Mouse (Mus musculus): Measurements from ENCODE around the gene Smarcal1. TPM values are rescaled to one million over a fixed set of nuclear protein-coding genes. Genes with fewer than 3 reads are reported as not detected.
A peak's percentile ranks its signal among the peaks of the same experiment; 100 is the strongest.

Smarcal1 gene
- polyA plus RNA-seq, 1 experiment from 2014 or later, result 37.1 TPM

DNA sequence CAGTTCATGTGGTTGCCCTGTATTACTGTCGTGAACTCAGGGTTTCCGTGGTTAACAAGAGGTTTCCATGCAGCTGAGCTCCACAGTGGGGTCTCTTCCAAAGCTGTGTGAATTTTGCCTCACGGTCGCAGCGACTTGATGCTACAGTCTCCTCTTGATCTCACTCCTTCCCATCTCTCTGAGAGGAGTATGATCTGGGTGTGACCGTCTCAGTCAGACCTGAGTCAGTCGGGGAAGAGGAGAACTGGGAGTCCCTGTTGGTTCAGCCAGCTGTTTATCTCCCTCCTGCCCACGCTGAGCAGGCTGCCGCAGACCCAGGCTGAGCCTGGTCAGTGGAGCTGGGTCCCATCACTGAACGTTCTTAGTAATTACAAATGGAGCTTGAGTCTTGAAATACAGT lies 26.1 kb downstream of the Smarcal1 start:
- H3K27ac ChIP-seq (replicated peaks; ENCODE audit: low read depth, low read length), result no peak overlapping the region
- ATAC-seq (ENCODE audit: insufficient number of reproducible peaks, low FRiP score, low TSS enrichment, low read depth), result no peak
- peaks cover 9% of the 10 kb centered on the region for H3K36me3 ChIP-seq (ENCODE audit: control insufficient read depth, insufficient read depth, low read length)
- H3K9me3 ChIP-seq (ENCODE audit: control insufficient read depth, low read length), result no peaks in the 10 kb centered on the region
- H3K4me1 ChIP-seq (ENCODE audit: control insufficient read depth, insufficient read depth, low read length), result no peaks in the 10 kb centered on the region
- no peak overlapping the region for H3K9ac ChIP-seq (ENCODE audit: low read length)
- no peak overlapping the region for H3K4me2 ChIP-seq (ENCODE audit: low read depth, severe bottlenecking)
- DNase-seq (ENCODE audit: low spot score), result no peak
- WGBS, result 90% methylated on average over 10 of the region's 10 CpGs
- no peaks in the 10 kb centered on the region for H3K27me3 ChIP-seq (ENCODE audit: control insufficient read depth, insufficient read depth, low read length)
- H3K4me3 ChIP-seq (ENCODE audit: low read depth, low read length), result no peak overlapping the region

DNA sequence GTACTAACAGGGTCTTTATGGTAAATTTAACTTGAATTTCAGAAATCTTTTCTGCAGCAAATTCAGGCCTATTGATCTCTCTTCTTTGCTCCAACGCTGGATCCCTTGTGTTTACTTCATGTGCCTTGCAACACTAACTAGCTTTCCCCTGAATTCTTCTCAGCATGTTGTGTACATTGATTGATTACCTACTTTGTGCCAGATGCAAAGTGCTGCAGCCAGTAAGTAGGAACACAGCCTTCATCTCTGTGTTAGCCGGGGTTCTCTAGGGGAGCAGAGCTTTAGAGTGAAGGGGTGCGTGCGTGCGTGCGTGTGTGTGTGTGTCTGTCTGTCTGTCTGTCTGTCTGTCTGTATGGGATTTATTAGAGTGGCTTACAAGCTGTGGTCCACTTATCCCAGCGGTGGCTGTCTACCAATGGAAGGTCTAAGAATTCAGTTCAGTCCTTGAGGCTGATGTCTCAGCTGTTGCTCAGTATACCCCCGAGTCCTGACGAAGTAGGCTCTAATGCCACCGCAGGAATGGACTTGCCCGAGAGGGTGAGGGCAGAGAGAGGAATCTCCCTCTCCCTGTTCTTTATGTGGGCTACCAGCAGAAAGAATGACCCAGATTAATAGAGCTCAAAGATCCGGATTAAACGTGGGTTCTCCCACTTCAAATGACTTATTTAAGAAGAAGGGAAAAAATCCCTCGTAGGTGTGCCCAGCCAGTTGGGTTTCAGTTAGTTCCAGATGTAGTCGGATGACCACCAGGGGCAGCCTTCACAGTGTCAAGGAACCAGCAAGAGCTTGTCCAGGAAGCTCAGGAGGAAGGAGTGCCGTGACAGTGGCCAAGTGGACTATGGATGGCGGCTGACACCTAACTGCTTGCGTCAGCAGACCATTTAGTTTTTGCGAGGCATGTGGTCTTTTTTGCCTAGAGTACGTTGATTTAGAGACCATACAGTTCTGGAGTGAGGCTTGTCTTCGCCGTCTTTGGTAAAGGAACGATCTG lies 27.1 kb downstream of the Smarcal1 start:
- H3K36me3 ChIP-seq (ENCODE audit: control insufficient read depth, insufficient read depth, low read length), result peaks cover 9% of the 10 kb centered on the region
- DNase-seq (ENCODE audit: low spot score) (peak; percentile 23), ATAC-seq (ENCODE audit: insufficient number of reproducible peaks, low FRiP score, low TSS enrichment, low read depth) (no peak)

DNA sequence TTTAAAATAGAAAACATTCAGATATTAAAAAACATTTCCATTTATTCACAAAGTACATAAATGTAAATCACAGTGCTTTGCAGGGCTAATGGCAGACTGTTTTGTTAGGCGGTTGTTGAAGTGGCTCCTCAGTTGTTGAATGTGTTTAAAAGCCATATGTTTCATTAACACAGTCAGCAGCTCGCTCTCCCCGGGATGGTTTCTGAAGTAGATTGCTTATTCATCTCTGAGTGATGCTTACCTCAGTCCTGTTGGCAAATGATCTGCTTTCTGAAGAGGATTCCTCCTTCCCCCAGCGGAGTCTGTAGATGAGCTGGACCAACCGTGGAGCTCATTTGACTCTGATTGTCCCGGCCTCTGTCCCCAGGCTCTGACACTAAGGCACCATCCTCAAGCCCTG lies 29.1 kb downstream of the Smarcal1 start:
- Histone ChIP-seq H3K9me3 (ENCODE audit: control insufficient read depth, low read length) (no peaks in the 10 kb centered on the region), H3K27me3 (ENCODE audit: control insufficient read depth, insufficient read depth, low read length) (no peaks in the 10 kb centered on the region), H3K9ac (ENCODE audit: low read length) (no peak overlapping the region), H3K4me1 (ENCODE audit: control insufficient read depth, insufficient read depth, low read length) (no peaks in the 10 kb centered on the region), H3K4me3 (ENCODE audit: low read depth, low read length) (no peak overlapping the region), H3K4me2 (ENCODE audit: low read depth, severe bottlenecking) (no peak overlapping the region), H3K27ac (replicated peaks; ENCODE audit: low read depth, low read length) (no peak overlapping the region), H3K36me3 (ENCODE audit: control insufficient read depth, insufficient read depth, low read length) (peaks cover 13% of the 10 kb centered on the region)
- ATAC-seq (ENCODE audit: insufficient number of reproducible peaks, low FRiP score, low TSS enrichment, low read depth) (no peak), DNase-seq (ENCODE audit: low spot score) (no peak)
- 89% methylated on average over 6 of the region's 6 CpGs for WGBS

More for the DNA sequence above, 27.1 kb downstream of the Smarcal1 start:
- Histone ChIP-seq H3K4me3 (ENCODE audit: low read depth, low read length) (no peak overlapping the region), H3K9ac (ENCODE audit: low read length) (no peak overlapping the region), H3K27ac (replicated peaks; ENCODE audit: low read depth, low read length) (no peak overlapping the region), H3K27me3 (ENCODE audit: control insufficient read depth, insufficient read depth, low read length) (no peaks in the 10 kb centered on the region), H3K9me3 (ENCODE audit: control insufficient read depth, low read length) (no peaks in the 10 kb centered on the region), H3K4me1 (ENCODE audit: control insufficient read depth, insufficient read depth, low read length) (no peaks in the 10 kb centered on the region), H3K4me2 (ENCODE audit: low read depth, severe bottlenecking) (no peak overlapping the region)
- 85% methylated on average over 23 of the region's 23 CpGs for WGBS

DNA sequence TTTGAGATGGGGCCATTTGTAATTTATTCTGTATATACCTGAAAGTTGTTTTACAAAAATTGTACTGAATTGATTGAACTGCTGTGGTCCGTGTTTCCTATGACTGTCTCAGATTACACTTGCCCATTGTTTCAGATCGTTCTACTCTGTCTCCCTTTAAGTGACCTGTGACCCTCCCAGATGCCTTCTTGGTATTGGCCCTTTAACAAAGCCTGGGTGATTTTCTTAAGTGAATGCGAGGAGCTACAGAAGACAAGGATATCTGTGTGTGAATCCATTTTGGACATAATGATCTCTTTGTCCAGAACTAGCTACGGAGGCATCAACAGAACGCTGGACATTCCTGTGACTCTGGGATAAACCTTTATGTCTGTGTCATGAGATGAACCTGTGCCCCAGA lies 52.2 kb downstream of the Smarcal1 start:
- no peak overlapping the region for H3K9ac ChIP-seq (ENCODE audit: low read length)
- H3K4me2 ChIP-seq (ENCODE audit: low read depth, severe bottlenecking), result no peak overlapping the region
- peaks cover 5% of the 10 kb centered on the region; the same call in 1 of the 2 replicates for H3K36me3 ChIP-seq (ENCODE audit: control insufficient read depth, insufficient read depth, low read length)
- no peaks in the 10 kb centered on the region for H3K9me3 ChIP-seq (ENCODE audit: control insufficient read depth, low read length)
- H3K4me3 ChIP-seq (ENCODE audit: low read depth, low read length), result no peak overlapping the region
- no peaks in the 10 kb centered on the region for H3K27me3 ChIP-seq (ENCODE audit: control insufficient read depth, insufficient read depth, low read length)
- no peak for ATAC-seq (ENCODE audit: insufficient number of reproducible peaks, low FRiP score, low TSS enrichment, low read depth)
- 62% methylated on average over 5 of the region's 5 CpGs for WGBS
- no peaks in the 10 kb centered on the region for H3K4me1 ChIP-seq (ENCODE audit: control insufficient read depth, insufficient read depth, low read length)
- no peak for DNase-seq (ENCODE audit: low spot score)
- no peak overlapping the region for H3K27ac ChIP-seq (replicated peaks; ENCODE audit: low read depth, low read length)

DNA sequence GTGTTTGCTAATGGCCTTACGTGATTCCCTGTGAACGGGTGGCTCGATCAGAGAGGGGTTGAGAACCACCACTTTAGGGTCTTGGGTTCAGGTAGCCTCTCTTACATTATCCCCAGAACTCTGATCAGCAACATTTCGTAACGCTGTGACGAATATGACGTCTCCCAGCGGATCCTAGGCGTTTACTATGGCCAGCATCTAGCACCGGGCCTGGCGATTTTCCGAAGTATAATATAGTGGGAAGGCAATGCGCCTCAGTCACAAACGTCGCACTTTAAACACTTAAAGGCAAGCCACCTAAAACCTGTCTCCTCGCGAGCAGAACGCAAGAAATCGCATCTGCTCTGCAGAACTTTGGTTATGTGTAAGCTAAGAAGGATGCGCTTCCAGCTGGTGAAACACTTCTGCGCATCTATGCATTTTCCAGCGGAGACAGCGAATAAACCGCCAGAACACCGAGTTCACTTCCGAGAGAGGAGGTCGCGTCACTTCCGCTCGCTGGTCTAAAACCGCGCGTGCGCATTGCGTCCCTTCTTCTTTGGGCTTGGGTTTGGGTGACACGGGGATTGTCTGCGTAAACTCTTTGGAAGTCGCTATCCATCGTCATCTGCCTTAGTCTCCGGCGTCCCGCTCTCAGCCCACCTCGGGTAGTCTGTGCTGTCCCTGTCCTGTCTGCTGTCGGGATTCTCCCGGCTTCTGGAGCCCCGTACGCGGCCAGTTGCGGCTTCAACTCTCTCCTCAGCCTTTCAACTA lies 57.8 kb downstream of the Smarcal1 start:
- Histone ChIP-seq H3K9me3 (ENCODE audit: control insufficient read depth, low read length) (no peaks in the 10 kb centered on the region), H3K36me3 (ENCODE audit: control insufficient read depth, insufficient read depth, low read length) (no peaks in the 10 kb centered on the region), H3K4me1 (ENCODE audit: control insufficient read depth, insufficient read depth, low read length) (no peaks in the 10 kb centered on the region), H3K4me2 (ENCODE audit: low read depth, severe bottlenecking) (peak overlapping the region; percentile 39), H3K27ac (replicated peaks; ENCODE audit: low read depth, low read length) (no peak overlapping the region), H3K9ac (ENCODE audit: low read length) (0 out of 2 replicates have a peak overlapping the region, but pooled peaks have one; percentile 12), H3K27me3 (ENCODE audit: control insufficient read depth, insufficient read depth, low read length) (no peaks in the 10 kb centered on the region), H3K4me3 (ENCODE audit: low read depth, low read length) (peak overlapping the region; percentile 23; the same call in 1 of the 2 replicates)
- peak; percentile 87 for DNase-seq (ENCODE audit: low spot score)
- ATAC-seq (ENCODE audit: insufficient number of reproducible peaks, low FRiP score, low TSS enrichment, low read depth), result 0 out of 2 replicates have a peak, but pooled peaks have one; percentile 65
- 37% methylated on average over 49 of the region's 49 CpGs for WGBS

DNA sequence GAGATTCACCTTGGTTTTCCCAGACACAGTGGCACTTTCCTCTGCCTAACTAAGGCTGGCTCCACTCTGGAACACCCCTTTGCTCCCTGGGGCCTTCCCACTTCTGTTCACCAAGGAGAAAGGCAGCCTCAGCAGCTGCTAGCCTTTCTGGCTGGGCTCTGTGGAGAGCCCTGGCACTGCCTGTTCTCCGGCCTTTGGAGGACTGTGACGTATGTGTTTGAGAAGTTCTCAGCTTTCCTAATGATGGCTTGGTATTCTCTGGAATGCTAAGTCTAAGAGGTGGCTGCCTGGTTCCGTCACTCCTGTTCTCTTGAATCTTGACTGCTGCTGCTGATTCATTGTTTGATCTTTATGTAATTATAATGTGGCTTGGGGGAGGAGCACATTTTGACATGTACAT lies 90.0 kb downstream of the Smarcal1 start:
- 52% methylated on average over 3 of the region's 3 CpGs for WGBS
- DNase-seq (ENCODE audit: low spot score) (no peak), ATAC-seq (ENCODE audit: insufficient number of reproducible peaks, low FRiP score, low TSS enrichment, low read depth) (no peak)
- H3K4me3 ChIP-seq (ENCODE audit: low read depth, low read length), result no peak overlapping the region
- no peaks in the 10 kb centered on the region for H3K27me3 ChIP-seq (ENCODE audit: control insufficient read depth, insufficient read depth, low read length)
- no peak overlapping the region for H3K9ac ChIP-seq (ENCODE audit: low read length)
- H3K9me3 ChIP-seq (ENCODE audit: control insufficient read depth, low read length), result no peaks in the 10 kb centered on the region
- H3K27ac ChIP-seq (replicated peaks; ENCODE audit: low read depth, low read length), result no peak overlapping the region
- no peaks in the 10 kb centered on the region for H3K4me1 ChIP-seq (ENCODE audit: control insufficient read depth, insufficient read depth, low read length)
- H3K36me3 ChIP-seq (ENCODE audit: control insufficient read depth, insufficient read depth, low read length), result no peaks in the 10 kb centered on the region
- no peak overlapping the region for H3K4me2 ChIP-seq (ENCODE audit: low read depth, severe bottlenecking)

Other genes with a start within 250 kb of the Smarcal1 start
- not detected in 2 replicates for gene March4, start 46.3 kb upstream of the Smarcal1 start, polyA plus RNA-seq (2014; fragmentation: Nextera tagmentation; extraction: Ambion mirVana)
- gene Ankar, start 117.3 kb downstream of the Smarcal1 start, polyA plus RNA-seq (2014; fragmentation: Nextera tagmentation; extraction: Ambion mirVana), result not detected in 2 replicates
- gene Rpl37a, start 128.0 kb downstream of the Smarcal1 start, polyA plus RNA-seq (2014; fragmentation: Nextera tagmentation; extraction: Ambion mirVana), result 1,800 and 1,853 TPM in 2 replicates
- 262 and 290 TPM in 2 replicates for gene Igfbp2, start 241.3 kb downstream of the Smarcal1 start, polyA plus RNA-seq (2014; fragmentation: Nextera tagmentation; extraction: Ambion mirVana)